Mouse (Mus musculus): ENCODE measurements at regions not wholly inside any gene's neighbourhood (a gene's known extent, or its start where the extent isn't known, plus 50 kb on each side); places are given as distances from the start of the nearest gene placed in this dataset.

DNA sequence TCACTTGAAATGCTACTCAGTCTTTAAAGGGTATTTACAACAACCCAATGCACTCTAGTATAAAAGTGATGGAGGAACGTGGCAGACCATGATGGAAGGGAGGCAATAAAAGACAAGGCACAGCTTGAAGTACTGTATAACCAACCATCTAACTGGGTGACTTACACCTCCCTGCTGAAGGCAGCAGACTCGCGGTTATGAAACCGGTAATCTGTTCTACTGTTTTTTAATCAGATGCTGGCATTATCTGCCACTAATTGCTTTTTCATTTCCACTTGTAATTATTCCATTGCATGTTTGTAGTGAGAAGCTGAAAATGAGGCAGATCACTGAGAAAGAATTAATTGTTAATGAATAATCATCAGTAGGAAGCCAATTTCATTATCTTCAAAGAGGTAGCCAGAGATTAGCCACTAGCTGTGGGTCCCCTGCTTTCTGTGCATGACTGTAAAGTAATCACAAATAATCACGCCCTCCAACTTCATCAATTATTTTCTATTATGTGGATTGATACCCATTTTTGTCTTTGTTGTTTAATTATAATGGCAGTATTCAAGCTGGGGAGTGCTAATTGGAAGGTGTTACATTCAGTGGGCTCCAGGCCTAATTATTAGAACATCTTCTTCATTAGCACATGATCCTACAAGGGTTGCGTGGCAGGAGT, 103.1 kb upstream of the Itga4 start:
- TF ChIP-seq EP300 (IDR thresholded peaks at IDR 0.05; ENCODE audit: low read depth) (no peak), CTCF (IDR thresholded peaks at IDR 0.05; ENCODE audit: low read depth) (no peak)

Data from liver, embryonic 14.5 days (tissue).